Mouse (Mus musculus) testis, postnatal 14 days (tissue): ENCODE data around the gene Rbm38.
A peak's percentile ranks its signal among the peaks of the same experiment; 100 is the strongest.

Experiments used
- DNase-seq: peaks from one replicate; pipeline ENCODE4 v3.0.0; 2021; ENCODE audit warnings: low spot score

Gene Rbm38

GRCm38 (mm10) chr2:173017940-173018339, 2.4 kb upstream of the Rbm38 start:
- no peak for DNase-seq

GRCm38 (mm10) chr2:173018618-173019017, 1.7 kb upstream of the Rbm38 start:
- DNase-seq = no peak

GRCm38 (mm10) chr2:173019322-173019721, 976 bp upstream of the Rbm38 start:
- DNase-seq = no peak

- DNase-seq = peak; percentile 91
Measured at GRCm38 (mm10) chr2:173019790-173020189, 508 bp upstream of the Rbm38 start.

- peak; percentile 94 for DNase-seq
Measured at GRCm38 (mm10) chr2:173021633-173022055, 1.3 kb downstream of the Rbm38 start.

- DNase-seq = peak; percentile 67
Measured at GRCm38 (mm10) chr2:173022056-173022681, 1.9 kb downstream of the Rbm38 start.

- DNase-seq = no peak
Measured at GRCm38 (mm10) chr2:173022813-173023212, 2.5 kb downstream of the Rbm38 start.

- no peak for DNase-seq
Measured at GRCm38 (mm10) chr2:173023371-173023851, 3.1 kb downstream of the Rbm38 start.

- DNase-seq = no peak
Measured at GRCm38 (mm10) chr2:173023966-173024365, 3.7 kb downstream of the Rbm38 start.

- DNase-seq = no peak
Measured at GRCm38 (mm10) chr2:173024392-173024791, 4.1 kb downstream of the Rbm38 start.

- no peak for DNase-seq
Measured at GRCm38 (mm10) chr2:173024938-173025337, 4.6 kb downstream of the Rbm38 start.

- DNase-seq = no peak
Measured at GRCm38 (mm10) chr2:173026286-173026685, 6.0 kb downstream of the Rbm38 start.

- DNase-seq = no peak
Measured at GRCm38 (mm10) chr2:173026688-173027131, 6.4 kb downstream of the Rbm38 start.

GRCm38 (mm10) chr2:173027169-173027823, 7.0 kb downstream of the Rbm38 start:
- no peak for DNase-seq

- no peak for DNase-seq
Measured at GRCm38 (mm10) chr2:173027824-173028495, 7.7 kb downstream of the Rbm38 start.

- no peak for DNase-seq
Measured at GRCm38 (mm10) chr2:173028508-173029031, 8.3 kb downstream of the Rbm38 start.

GRCm38 (mm10) chr2:173030591-173031338, 10.5 kb downstream of the Rbm38 start:
- DNase-seq = no peak

GRCm38 (mm10) chr2:173033531-173033930, 13.2 kb downstream of the Rbm38 start:
- no peak for DNase-seq

GRCm38 (mm10) chr2:173034998-173035397, 14.7 kb downstream of the Rbm38 start:
- no peak for DNase-seq

GRCm38 (mm10) chr2:173035653-173036052, 15.4 kb downstream of the Rbm38 start:
- DNase-seq = no peak

GRCm38 (mm10) chr2:173036055-173036454, 15.8 kb downstream of the Rbm38 start:
- no peak for DNase-seq

GRCm38 (mm10) chr2:173036611-173037010, 16.3 kb downstream of the Rbm38 start:
- DNase-seq = no peak
